Comparison of ENCODE assay signal across 9 mouse cellular contexts in the genomic region with DNA sequence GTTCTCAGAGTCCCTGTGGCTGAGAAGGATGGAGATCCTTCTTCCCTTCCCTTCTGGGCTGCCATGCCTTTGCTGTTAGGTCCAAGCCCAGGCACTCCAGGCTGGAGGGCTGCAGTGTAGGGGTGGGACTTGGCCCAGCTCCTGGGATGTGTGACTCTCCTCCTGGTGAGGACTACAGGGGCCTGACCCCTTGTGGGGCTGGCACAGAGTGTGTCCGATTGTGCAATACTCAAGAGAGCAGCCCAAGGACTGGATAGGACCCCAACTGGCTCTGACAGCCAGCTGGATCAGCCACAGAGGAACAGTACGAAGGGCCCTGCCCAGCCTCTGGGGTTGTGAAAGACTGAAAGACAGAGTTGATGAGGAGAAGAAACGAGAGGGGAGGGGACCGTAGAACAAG. TPM values are rescaled to one million over a fixed set of nuclear protein-coding genes. Genes with fewer than 3 reads are reported as not detected.
DNase-seq lines count a peak whose midpoint lies in the region; ATAC-seq and TF ChIP-seq lines count a peak whose summit lies in the region.
"Had no signal": no experiment of that assay in that cellular context is flagged by ENCODE, and none has a peak within 500 bp of the region (broad histone marks: within the 10 kb centered on the region; RNA-seq: fewer than 3 reads in every experiment).

No protein-coding gene starts in this region.

- no peak for ATAC-seq in activated CD4-positive, CD25-positive, alpha-beta regulatory T cell, adult 4 months
- no peak for ATAC-seq in erythroid progenitor cell, adult 5-6 weeks (replicated peaks; ENCODE audit: low FRiP score, poor library complexity, severe bottlenecking)
- ATAC-seq: forebrain, embryonic 15.5 days had no signal

- H3K4me3 ChIP-seq in lung, adult 2 months (replicated peaks; ENCODE audit: extremely low read depth, low read depth, low read length), result peak overlapping the region; percentile 82
- H3K4me3 ChIP-seq: forebrain, embryonic 15.5 days had no signal

- TF ChIP-seq POLR2A in lung, adult 2 months (IDR thresholded peaks at IDR 0.05; ENCODE audit: borderline replicate concordance, extremely low read depth, low read depth, low read length), result no peak

- peak; percentile 79 for DNase-seq in ovary, adult 18-20 months (ENCODE audit: low spot score)
- no peak for DNase-seq in ovary, postnatal 10 days (ENCODE audit: low spot score)
- DNase-seq in heart, adult 9 months (ENCODE audit: low spot score in 2 of 2), result peak; percentile 93 to 94
- peak; percentile 85 for DNase-seq in lung, adult 2 months
- DNase-seq in spleen, postnatal 14 days (ENCODE audit: low spot score in 2 of 2), result no peak
- no peak for DNase-seq in T-cell, adult 2 months (ENCODE audit: low spot score)

- peaks cover 9% of the 10 kb centered on the region for H3K4me1 ChIP-seq in lung, adult 2 months (ENCODE audit: control insufficient read depth, insufficient read depth, low read length)

- no peak for TF ChIP-seq CTCF in lung, adult 2 months (IDR thresholded peaks at IDR 0.05; ENCODE audit: insufficient read depth, low read length)

- WGBS in lung, adult 2 months, result 16% methylated on average over 4 of the region's 4 CpGs

RNA-seq across cellular contexts. Expression of a gene that starts 1.5 kb away (rescaled TPM):
- polyA plus RNA-seq in lung, adult 2 months (2012; rRNA removed), result 16.8 and 34.2 TPM in 2 replicates
- polyA plus RNA-seq in activated CD4-positive, CD25-positive, alpha-beta regulatory T cell, adult 4 months (2017; shearing (Covaris generic)), result under 1 TPM in 1 of 2 experiments, not detected in 1; 0.17 TPM
- total RNA-seq in erythroid progenitor cell, adult 5-6 weeks (2015; ENCODE audit: low replicate concordance), result not detected in 2 replicates
- total RNA-seq in erythroid progenitor cell, adult 5-6 weeks (2017; ENCODE audit: low replicate concordance), result not detected in 2 replicates

RNA-seq across cellular contexts. Expression of a gene that starts 16.1 kb away (rescaled TPM):
- 1.3 and 2.9 TPM in 2 replicates for polyA plus RNA-seq in lung, adult 2 months (2012; rRNA removed)
- not detected for polyA plus RNA-seq in activated CD4-positive, CD25-positive, alpha-beta regulatory T cell, adult 4 months (2017; shearing (Covaris generic))
- total RNA-seq in erythroid progenitor cell, adult 5-6 weeks (2015; ENCODE audit: low replicate concordance), result not detected in 2 replicates
- total RNA-seq in erythroid progenitor cell, adult 5-6 weeks (2017; ENCODE audit: low replicate concordance), result not detected in 2 replicates

Comparison
In these comparisons a context has a peak if more than half of its experiments do, and no peak if none do; other contexts are left out.
1. DNase-seq: peak in ovary, adult 18-20 months (single experiment), heart, adult 9 months (2 of 2) and lung, adult 2 months (single experiment); none in ovary, postnatal 10 days (single experiment), spleen, postnatal 14 days (0 of 2) and T-cell, adult 2 months (single experiment).
2. RNA of a gene that starts 1.5 kb away (polyA plus RNA-seq): 16.8 to 34.2 TPM in lung, adult 2 months; 0.17 TPM in activated CD4-positive, CD25-positive, alpha-beta regulatory T cell, adult 4 months; every median in the first group is over 10 times any median in the second.